Comparison of ENCODE assay signal across 17 mouse cellular contexts in the genomic region with DNA sequence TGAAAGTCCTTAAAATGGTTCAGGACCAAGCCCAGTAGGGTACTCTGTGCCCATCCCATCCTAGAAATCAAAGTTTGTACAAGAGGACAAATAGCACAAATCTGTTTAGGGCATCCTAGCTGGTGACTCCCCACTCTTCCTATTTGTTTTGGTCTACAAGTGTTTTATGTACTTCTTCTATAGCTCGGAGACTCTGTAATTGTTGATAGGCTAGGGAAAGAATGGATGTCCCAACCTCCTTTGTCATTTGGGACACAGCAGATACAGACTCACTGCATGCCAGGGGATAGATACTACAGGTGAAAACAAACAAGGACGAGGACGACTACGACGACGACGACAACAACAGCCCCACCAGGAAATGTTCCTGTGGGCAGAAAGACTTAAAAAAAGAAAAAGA. TPM values are rescaled to one million over a fixed set of nuclear protein-coding genes. Genes with fewer than 3 reads are reported as not detected.
DNase-seq lines count a peak whose midpoint lies in the region; ATAC-seq and TF ChIP-seq lines count a peak whose summit lies in the region.
"Not testable (repeated sequence)": the region's sequence is repeated elsewhere in the genome, so short reads cannot be mapped to it uniquely, and the experiment has no call there.
"Had no signal": no experiment of that assay in that cellular context is flagged by ENCODE, and none has a peak within 500 bp of the region (broad histone marks: within the 10 kb centered on the region; RNA-seq: fewer than 3 reads in every experiment).

TSS of gene Gm10799 (minus strand) at position 101 of the 400 bp plus-strand sequence.

- not testable (repeated sequence) for TF ChIP-seq EP300 in liver, embryonic 14.5 days (IDR thresholded peaks at IDR 0.05; ENCODE audit: low read depth)

- DNase-seq in forebrain, embryonic 10.5 days (ENCODE audit: extremely low spot score, low spot score); hindbrain, embryonic 14.5 days (ENCODE audit: low spot score); liver, embryonic 14.5 days (ENCODE audit: low read depth in 3 of 3, low spot score in 3 of 3): not testable (repeated sequence)

- not testable (repeated sequence) for H3K4me3 ChIP-seq in forebrain, embryonic 10.5 days; hindbrain, embryonic 14.5 days (replicated peaks; ENCODE audit: low read length); liver, embryonic 12.5 days; liver, embryonic 14.5 days (ENCODE audit: insufficient read depth in 1 of 2, low read depth in 2 of 2, low read length in 2 of 2); liver, embryonic 16.5 days (ENCODE audit: low read depth, low read length)

- H3K9ac ChIP-seq in hindbrain, embryonic 14.5 days; liver, embryonic 12.5 days; liver, embryonic 14.5 days (replicated peaks); liver, embryonic 16.5 days (ENCODE audit: low read depth, low read length): not testable (repeated sequence)

- H3K4me2 ChIP-seq in hindbrain, embryonic 14.5 days (replicated peaks): 0 out of 2 replicates have a peak within 1 kb of the TSS, but pooled peaks have one; percentile 52
- peak within 1 kb of the TSS; percentile 77; the same call in 1 of the 2 replicates for H3K4me2 ChIP-seq in liver, embryonic 12.5 days
- peak within 1 kb of the TSS; percentile 72 for H3K4me2 ChIP-seq in liver, embryonic 14.5 days (ENCODE audit: low read depth)
- H3K4me2 ChIP-seq in liver, embryonic 16.5 days (ENCODE audit: low read depth, low read length): peak within 1 kb of the TSS; percentile 77

- not testable (repeated sequence) for TF ChIP-seq CTCF in liver, embryonic 14.5 days (IDR thresholded peaks at IDR 0.05; ENCODE audit: low read depth)

- H3K4me1 ChIP-seq in forebrain, embryonic 10.5 days; hindbrain, embryonic 14.5 days (replicated peaks; ENCODE audit: control insufficient read depth, insufficient read depth, low read length): not testable (repeated sequence)
- peaks cover 57% of the 10 kb centered on the region for H3K4me1 ChIP-seq in liver, embryonic 12.5 days
- H3K4me1 ChIP-seq in liver, embryonic 14.5 days (replicated peaks; ENCODE audit: control insufficient read depth in 2 of 2, insufficient read depth in 2 of 2, low read length in 1 of 2): peaks cover 22 to 40% of the 10 kb centered on the region in 2 experiments
- H3K4me1 ChIP-seq in liver, embryonic 16.5 days (ENCODE audit: control insufficient read depth, low read depth, low read length): peaks cover 25% of the 10 kb centered on the region

- H3K36me3 ChIP-seq in forebrain, embryonic 10.5 days (replicated peaks); hindbrain, embryonic 14.5 days (replicated peaks; ENCODE audit: control insufficient read depth, insufficient read depth); liver, embryonic 12.5 days; liver, embryonic 14.5 days (replicated peaks; ENCODE audit: control insufficient read depth, insufficient read depth, low read depth); liver, embryonic 16.5 days (ENCODE audit: control insufficient read depth, insufficient read depth): not testable (repeated sequence)

- not testable (repeated sequence) for H3K27me3 ChIP-seq in forebrain, embryonic 10.5 days (ENCODE audit: poor library complexity, severe bottlenecking); hindbrain, embryonic 14.5 days (ENCODE audit: control insufficient read depth, insufficient read depth, low read length); liver, embryonic 12.5 days (replicated peaks); liver, embryonic 14.5 days (ENCODE audit: control insufficient read depth, insufficient read depth, low read length); liver, embryonic 16.5 days (ENCODE audit: control insufficient read depth, insufficient read depth, low read depth, low read length)

- H3K27ac ChIP-seq in forebrain, embryonic 10.5 days: 0 out of 2 replicates have a peak within 1 kb of the TSS, but pooled peaks have one; percentile 82
- not testable (repeated sequence) for H3K27ac ChIP-seq in hindbrain, embryonic 14.5 days
- peak within 1 kb of the TSS; percentile 49; the same call in 1 of the 2 replicates for H3K27ac ChIP-seq in liver, embryonic 12.5 days
- H3K27ac ChIP-seq in liver, embryonic 14.5 days: peak within 1 kb of the TSS; percentile 25; the same call in 1 of the 2 replicates
- peak within 1 kb of the TSS; percentile 87 for H3K27ac ChIP-seq in liver, embryonic 16.5 days (ENCODE audit: low read length)

- ATAC-seq in hindbrain, embryonic 14.5 days (ENCODE audit: low FRiP score); liver, embryonic 12.5 days; liver, embryonic 14.5 days (ENCODE audit: insufficient read depth); liver, embryonic 16.5 days (ENCODE audit: low read depth): not testable (repeated sequence)

- whole genome bisulfite sequencing in forebrain, embryonic 10.5 days: 89% methylated on average over 7 of the region's 7 CpGs
- WGBS in hindbrain, embryonic 14.5 days: 81% methylated on average over 7 of the region's 7 CpGs
- WGBS in liver, embryonic 12.5 days (ENCODE audit: insufficient replicate concordance): 48% methylated on average over 7 of the region's 7 CpGs
- WGBS in liver, embryonic 14.5 days (ENCODE audit: insufficient replicate concordance): 32% methylated on average over 7 of the region's 7 CpGs
- WGBS in liver, embryonic 16.5 days (ENCODE audit: insufficient replicate concordance): 40% methylated on average over 7 of the region's 7 CpGs

- not testable (repeated sequence) for H3K9me3 ChIP-seq in forebrain, embryonic 10.5 days; hindbrain, embryonic 14.5 days (ENCODE audit: control insufficient read depth, low read length); liver, embryonic 12.5 days (replicated peaks); liver, embryonic 14.5 days (ENCODE audit: control insufficient read depth, low read length); liver, embryonic 16.5 days (replicated peaks; ENCODE audit: control insufficient read depth, low read length)

RNA-seq across cellular contexts. Expression of gene Gm10799, which starts in this region (rescaled TPM):
- polyA plus RNA-seq in forebrain, embryonic 10.5 days (2016; fragmentation: Nextera tagmentation; extraction: Ambion mirVana): not detected in 2 replicates
- not detected in 2 replicates for polyA plus RNA-seq in hindbrain, embryonic 14.5 days (2014; fragmentation: Nextera tagmentation; extraction: Ambion mirVana)
- not detected in 2 replicates for polyA plus RNA-seq in liver, embryonic 12.5 days (2016; fragmentation: Nextera tagmentation; extraction: Ambion mirVana)
- not detected in 2 replicates for polyA plus RNA-seq in liver, embryonic 14.5 days (2012; rRNA removed)
- not detected in 2 replicates for polyA plus RNA-seq in liver, embryonic 14.5 days (2014; fragmentation: Nextera tagmentation; extraction: Ambion mirVana)
- not detected in 2 replicates for polyA plus RNA-seq in liver, embryonic 16.5 days (2015; fragmentation: Nextera tagmentation; extraction: Ambion mirVana)
- polyA plus RNA-seq: activated CD4-positive, CD25-positive, alpha-beta regulatory T cell, adult 4 months; C2C12; cerebellum, adult 2 months; cortical plate, adult 2 months; embryonic facial prominence, embryonic 10.5 days; embryonic facial prominence, embryonic 12.5 days; embryonic facial prominence, embryonic 14.5 days; forebrain, embryonic 12.5 days; forebrain, embryonic 14.5 days; forebrain, embryonic 16.5 days; G1E; Patski had no signal
